Mouse (Mus musculus): ENCODE measurements at regions not wholly inside any gene's neighbourhood (a gene's known extent, or its start where the extent isn't known, plus 50 kb on each side); places are given as distances from the start of the nearest gene placed in this dataset.

GRCm38 (mm10) chr15:67472979-67473378 is 972.3 kb upstream of the Lrrc6 start:
- Histone ChIP-seq H3K4me3 (no peak overlapping the region), H3K4me1 (replicated peaks) (no peaks in the 10 kb centered on the region), H3K27ac (no peak overlapping the region), H3K36me3 (no peaks in the 10 kb centered on the region), H3K27me3 (ENCODE audit: insufficient read depth, poor library complexity, severe bottlenecking) (no peaks in the 10 kb centered on the region; the same call in 1 of the 2 replicates), H3K9me3 (no peaks in the 10 kb centered on the region)
- DNase-seq (ENCODE audit: low spot score) = no peak

GRCm38 (mm10) chr15:67471283-67471682 is 970.6 kb upstream of the Lrrc6 start:
- H3K9me3 ChIP-seq = no peaks in the 10 kb centered on the region
- H3K4me3 ChIP-seq = no peak overlapping the region
- no peaks in the 10 kb centered on the region; the same call in 1 of the 2 replicates for H3K4me1 ChIP-seq (replicated peaks)
- no peak for DNase-seq (ENCODE audit: low spot score)
- no peaks in the 10 kb centered on the region for H3K36me3 ChIP-seq
- H3K27me3 ChIP-seq (ENCODE audit: insufficient read depth, poor library complexity, severe bottlenecking) = no peaks in the 10 kb centered on the region
- 84% methylated on average over 1 of the region's 1 CpGs for WGBS
- H3K27ac ChIP-seq = no peak overlapping the region

GRCm38 (mm10) chr15:67470036-67470435 is 969.3 kb upstream of the Lrrc6 start:
- H3K27me3 ChIP-seq (ENCODE audit: insufficient read depth, poor library complexity, severe bottlenecking) = no peaks in the 10 kb centered on the region
- H3K9me3 ChIP-seq = no peaks in the 10 kb centered on the region
- no peak overlapping the region for H3K4me3 ChIP-seq
- H3K4me1 ChIP-seq (replicated peaks) = no peaks in the 10 kb centered on the region; the same call in 1 of the 2 replicates
- H3K27ac ChIP-seq = no peak overlapping the region
- no peak for DNase-seq (ENCODE audit: low spot score)
- H3K36me3 ChIP-seq = no peaks in the 10 kb centered on the region

GRCm38 (mm10) chr15:67467404-67468345 is 967.0 kb upstream of the Lrrc6 start:
- DNase-seq (ENCODE audit: low spot score) = no peak
- Histone ChIP-seq H3K27ac (no peak overlapping the region), H3K36me3 (no peaks in the 10 kb centered on the region), H3K27me3 (ENCODE audit: insufficient read depth, poor library complexity, severe bottlenecking) (no peaks in the 10 kb centered on the region), H3K4me1 (replicated peaks) (no peaks in the 10 kb centered on the region; the same call in 1 of the 2 replicates), H3K9me3 (no peaks in the 10 kb centered on the region), H3K4me3 (no peak overlapping the region)
- 47% methylated on average over 4 of the region's 4 CpGs for WGBS

- no peak for DNase-seq (ENCODE audit: low spot score)
- H3K4me3 ChIP-seq = no peak overlapping the region
- H3K27ac ChIP-seq = no peak overlapping the region
- H3K4me1 ChIP-seq (replicated peaks) = no peaks in the 10 kb centered on the region; the same call in 1 of the 2 replicates
- 95% methylated on average over 3 of the region's 3 CpGs for WGBS
- H3K9me3 ChIP-seq = no peaks in the 10 kb centered on the region
- H3K36me3 ChIP-seq = no peaks in the 10 kb centered on the region
- no peaks in the 10 kb centered on the region for H3K27me3 ChIP-seq (ENCODE audit: insufficient read depth, poor library complexity, severe bottlenecking)
Measured at GRCm38 (mm10) chr15:67462863-67463262, 962.2 kb upstream of the Lrrc6 start.

GRCm38 (mm10) chr15:67460384-67460783 is 959.7 kb upstream of the Lrrc6 start:
- H3K4me1 ChIP-seq (replicated peaks) = no peaks in the 10 kb centered on the region
- H3K4me3 ChIP-seq = no peak overlapping the region
- H3K9me3 ChIP-seq = no peaks in the 10 kb centered on the region
- no peak for DNase-seq (ENCODE audit: low spot score)
- no peak overlapping the region for H3K27ac ChIP-seq
- 90% methylated on average over 1 of the region's 1 CpGs for WGBS
- H3K36me3 ChIP-seq = no peaks in the 10 kb centered on the region
- H3K27me3 ChIP-seq (ENCODE audit: insufficient read depth, poor library complexity, severe bottlenecking) = no peaks in the 10 kb centered on the region

- WGBS = 26% methylated on average over 2 of the region's 2 CpGs
- H3K27me3 ChIP-seq (ENCODE audit: insufficient read depth, poor library complexity, severe bottlenecking) = no peaks in the 10 kb centered on the region
- no peaks in the 10 kb centered on the region for H3K4me1 ChIP-seq (replicated peaks)
- H3K36me3 ChIP-seq = no peaks in the 10 kb centered on the region
- peak; percentile 36 for DNase-seq (ENCODE audit: low spot score)
- no peaks in the 10 kb centered on the region for H3K9me3 ChIP-seq
- no peak overlapping the region for H3K27ac ChIP-seq
- no peak overlapping the region for H3K4me3 ChIP-seq
Measured at GRCm38 (mm10) chr15:67434284-67434683, 933.6 kb upstream of the Lrrc6 start.

GRCm38 (mm10) chr15:67423922-67424321 is 923.2 kb upstream of the Lrrc6 start:
- no peak for DNase-seq (ENCODE audit: low spot score)
- WGBS = 83% methylated on average over 3 of the region's 3 CpGs
- Histone ChIP-seq H3K27ac (no peak overlapping the region), H3K27me3 (ENCODE audit: insufficient read depth, poor library complexity, severe bottlenecking) (no peaks in the 10 kb centered on the region), H3K36me3 (no peaks in the 10 kb centered on the region), H3K4me3 (no peak overlapping the region), H3K9me3 (no peaks in the 10 kb centered on the region), H3K4me1 (replicated peaks) (no peaks in the 10 kb centered on the region)

GRCm38 (mm10) chr15:67422277-67422953 is 921.7 kb upstream of the Lrrc6 start:
- Histone ChIP-seq H3K36me3 (no peaks in the 10 kb centered on the region), H3K27ac (no peak overlapping the region), H3K4me3 (no peak overlapping the region), H3K27me3 (ENCODE audit: insufficient read depth, poor library complexity, severe bottlenecking) (no peaks in the 10 kb centered on the region), H3K4me1 (replicated peaks) (no peaks in the 10 kb centered on the region), H3K9me3 (no peaks in the 10 kb centered on the region)
- no peak for DNase-seq (ENCODE audit: low spot score)
- 79% methylated on average over 8 of the region's 8 CpGs for WGBS

- Histone ChIP-seq H3K4me3 (no peak overlapping the region), H3K27ac (no peak overlapping the region), H3K36me3 (no peaks in the 10 kb centered on the region), H3K27me3 (ENCODE audit: insufficient read depth, poor library complexity, severe bottlenecking) (no peaks in the 10 kb centered on the region), H3K9me3 (no peaks in the 10 kb centered on the region), H3K4me1 (replicated peaks) (no peaks in the 10 kb centered on the region)
- 68% methylated on average over 6 of the region's 6 CpGs for WGBS
- DNase-seq (ENCODE audit: low spot score) = no peak
Measured at GRCm38 (mm10) chr15:67420776-67421175, 920.1 kb upstream of the Lrrc6 start.

GRCm38 (mm10) chr15:67419733-67420132 is 919.0 kb upstream of the Lrrc6 start:
- no peak for DNase-seq (ENCODE audit: low spot score)
- Histone ChIP-seq H3K4me1 (replicated peaks) (no peaks in the 10 kb centered on the region), H3K27me3 (ENCODE audit: insufficient read depth, poor library complexity, severe bottlenecking) (no peaks in the 10 kb centered on the region), H3K4me3 (no peak overlapping the region), H3K9me3 (no peaks in the 10 kb centered on the region), H3K36me3 (no peaks in the 10 kb centered on the region), H3K27ac (no peak overlapping the region)
- WGBS = 92% methylated on average over 1 of the region's 1 CpGs

- H3K27me3 ChIP-seq (ENCODE audit: insufficient read depth, poor library complexity, severe bottlenecking) = no peaks in the 10 kb centered on the region
- no peaks in the 10 kb centered on the region for H3K9me3 ChIP-seq
- 95% methylated on average over 2 of the region's 2 CpGs for WGBS
- H3K36me3 ChIP-seq = no peaks in the 10 kb centered on the region
- DNase-seq (ENCODE audit: low spot score) = no peak
- no peak overlapping the region for H3K27ac ChIP-seq
- H3K4me1 ChIP-seq (replicated peaks) = no peaks in the 10 kb centered on the region
- H3K4me3 ChIP-seq = no peak overlapping the region
Measured at GRCm38 (mm10) chr15:67417742-67418163, 917.0 kb upstream of the Lrrc6 start.

- no peaks in the 10 kb centered on the region for H3K36me3 ChIP-seq
- no peak overlapping the region for H3K4me3 ChIP-seq
- no peaks in the 10 kb centered on the region for H3K27me3 ChIP-seq (ENCODE audit: insufficient read depth, poor library complexity, severe bottlenecking)
- H3K9me3 ChIP-seq = no peaks in the 10 kb centered on the region
- WGBS = 82% methylated on average over 2 of the region's 2 CpGs
- DNase-seq (ENCODE audit: low spot score) = no peak
- no peak overlapping the region for H3K27ac ChIP-seq
- H3K4me1 ChIP-seq (replicated peaks) = no peaks in the 10 kb centered on the region
Measured at GRCm38 (mm10) chr15:67415840-67416239, 915.1 kb upstream of the Lrrc6 start.
